Comparison of ENCODE assay signal across 20 mouse cellular contexts in genomic region chr11:97432983-97433539, GRCm38 (mm10). TPM values are rescaled to one million over a fixed set of nuclear protein-coding genes. Genes with fewer than 3 reads are reported as not detected.
DNase-seq lines count a peak whose midpoint lies in the region; ATAC-seq and TF ChIP-seq lines count a peak whose summit lies in the region.
"Had no signal": no experiment of that assay in that cellular context is flagged by ENCODE, and none has a peak within 500 bp of the region (broad histone marks: within the 10 kb centered on the region; RNA-seq: fewer than 3 reads in every experiment).

No protein-coding gene starts in this region.

- no peak overlapping the region; the same call in 1 of the 2 replicates for H3K9ac ChIP-seq in liver, embryonic 14.5 days (replicated peaks)
- H3K9ac ChIP-seq: hindbrain, embryonic 13.5 days; intestine, embryonic 15.5 days; midbrain, embryonic 13.5 days had no signal

- DNase-seq in kidney, adult 2 months: peak; percentile 60
- no peak for DNase-seq in kidney, adult 9 months
- DNase-seq in urinary bladder, postnatal 14 days (ENCODE audit: low spot score): peak; percentile 44
- DNase-seq in urinary bladder, adult 18-20 months (ENCODE audit: low spot score in 2 of 2): no peak
- no peak for DNase-seq in liver, embryonic 14.5 days (ENCODE audit: low read depth in 3 of 3, low spot score in 3 of 3)
- DNase-seq in layer of hippocampus, adult 9-10 months (ENCODE audit: low spot score): no peak
- no peak for DNase-seq in cerebellum, postnatal 4 days (ENCODE audit: low spot score in 2 of 2)
- DNase-seq: cerebellum, postnatal 36 days; heart, adult 11 months; lung, postnatal 10 days; right cerebral cortex, postnatal 25 days; thymus, postnatal 4 days had no signal

- H3K36me3 ChIP-seq in kidney, adult 2 months (ENCODE audit: control insufficient read depth, insufficient read depth, low read length): no peaks in the 10 kb centered on the region
- H3K36me3 ChIP-seq in liver, embryonic 14.5 days (replicated peaks; ENCODE audit: control insufficient read depth, insufficient read depth, low read depth): no peaks in the 10 kb centered on the region
- H3K36me3 ChIP-seq: embryonic facial prominence, embryonic 10.5 days; hindbrain, embryonic 13.5 days; intestine, embryonic 15.5 days; midbrain, embryonic 13.5 days had no signal

- no peak overlapping the region for H3K27ac ChIP-seq in kidney, adult 2 months (ENCODE audit: insufficient read depth, low read depth, low read length)
- H3K27ac ChIP-seq in liver, embryonic 14.5 days: no peak overlapping the region
- H3K27ac ChIP-seq: embryonic facial prominence, embryonic 10.5 days; hindbrain, embryonic 13.5 days; intestine, embryonic 15.5 days; kidney, postnatal 0 days; left cerebral cortex, adult 2 months; midbrain, embryonic 13.5 days had no signal

- no peak overlapping the region for H3K4me2 ChIP-seq in liver, embryonic 14.5 days (ENCODE audit: low read depth)
- H3K4me2 ChIP-seq: hindbrain, embryonic 13.5 days; intestine, embryonic 15.5 days; midbrain, embryonic 13.5 days had no signal

- no peak for TF ChIP-seq POLR2A in kidney, adult 2 months (IDR thresholded peaks at IDR 0.05; ENCODE audit: low read depth, low read length)

- no peak for TF ChIP-seq CTCF in kidney, adult 2 months (conservative IDR thresholded peaks at IDR 0.05; ENCODE audit: insufficient read depth, insufficient read length, low read depth, low read length)
- TF ChIP-seq CTCF in liver, embryonic 14.5 days (IDR thresholded peaks at IDR 0.05; ENCODE audit: low read depth): 0 out of 2 replicates have a peak, but pooled peaks have one; percentile 17

- no peaks in the 10 kb centered on the region for H3K9me3 ChIP-seq in liver, embryonic 14.5 days (ENCODE audit: control insufficient read depth, low read length)
- H3K9me3 ChIP-seq: embryonic facial prominence, embryonic 10.5 days; G1E; hindbrain, embryonic 13.5 days; intestine, embryonic 15.5 days; midbrain, embryonic 13.5 days had no signal

- WGBS in kidney, adult 2 months: 39% methylated on average over 8 of the region's 8 CpGs
- WGBS in liver, embryonic 14.5 days (ENCODE audit: insufficient replicate concordance): 32% methylated on average over 8 of the region's 8 CpGs

- ATAC-seq in liver, embryonic 14.5 days (ENCODE audit: insufficient read depth): no peak
- ATAC-seq: forebrain, embryonic 14.5 days; intestine, embryonic 15.5 days; midbrain, embryonic 13.5 days had no signal

- H3K27me3 ChIP-seq in kidney, adult 2 months (replicated peaks; ENCODE audit: control insufficient read depth, insufficient read depth, low read length): no peaks in the 10 kb centered on the region
- no peaks in the 10 kb centered on the region for H3K27me3 ChIP-seq in liver, embryonic 14.5 days (ENCODE audit: control insufficient read depth, insufficient read depth, low read length)
- H3K27me3 ChIP-seq: intestine, embryonic 15.5 days had no signal

- H3K4me3 ChIP-seq in kidney, adult 2 months (ENCODE audit: insufficient read depth, low read depth, low read length): no peak overlapping the region
- no peak overlapping the region for H3K4me3 ChIP-seq in liver, embryonic 14.5 days (ENCODE audit: insufficient read depth in 1 of 2, low read depth in 2 of 2, low read length in 2 of 2)
- H3K4me3 ChIP-seq: embryonic facial prominence, embryonic 10.5 days; hindbrain, embryonic 13.5 days; intestine, embryonic 15.5 days; left cerebral cortex, adult 2 months; midbrain, embryonic 13.5 days had no signal

- peaks cover 21% of the 10 kb centered on the region for H3K4me1 ChIP-seq in kidney, adult 2 months (ENCODE audit: control insufficient read depth, insufficient read depth, low read length)
- peaks cover 39 to 51% of the 10 kb centered on the region in 2 experiments for H3K4me1 ChIP-seq in liver, embryonic 14.5 days (replicated peaks; ENCODE audit: control insufficient read depth in 2 of 2, insufficient read depth in 2 of 2, low read length in 1 of 2)

- no peak for TF ChIP-seq EP300 in liver, embryonic 14.5 days (IDR thresholded peaks at IDR 0.05; ENCODE audit: low read depth)

RNA-seq across cellular contexts. Expression of gene Arhgap23, which starts 17.7 kb away (rescaled TPM):
- 14.9 and 17.1 TPM in 2 replicates for polyA plus RNA-seq in kidney, adult 2 months (2012; rRNA removed)
- 17.5 and 21.2 TPM in 2 replicates for polyA plus RNA-seq in liver, embryonic 14.5 days (2012; rRNA removed)
- polyA plus RNA-seq in liver, embryonic 14.5 days (2014; fragmentation: Nextera tagmentation; extraction: Ambion mirVana): 7.3 and 7.9 TPM in 2 replicates

Comparison
In these comparisons a context has a peak if more than half of its experiments do, and no peak if none do; other contexts are left out.
1. DNase-seq: peak in kidney, adult 2 months (single experiment) and urinary bladder, postnatal 14 days (single experiment); none in kidney, adult 9 months (single experiment), urinary bladder, adult 18-20 months (0 of 2), liver, embryonic 14.5 days (0 of 3), layer of hippocampus, adult 9-10 months (single experiment) and cerebellum, postnatal 4 days (0 of 2).